Mouse (Mus musculus) adrenal gland, postnatal 14 days (tissue): ENCODE measurements around the gene Slc6a6. TPM values are rescaled to one million over a fixed set of nuclear protein-coding genes. Genes with fewer than 3 reads are reported as not detected.

Experiments
- DNase-seq: peaks from one replicate; pipeline ENCODE4 v3.0.0; 2021; ENCODE audit warnings: mixed read lengths
- total RNA-seq: library from RNA; stranded (reverse); gene quantifications from 2 replicates; pipeline ENCODE4 v1.2.3, GENCODE M21; 2021

Gene Slc6a6
- total RNA-seq, 1 experiment from 2014 or later = 259 TPM

DNA sequence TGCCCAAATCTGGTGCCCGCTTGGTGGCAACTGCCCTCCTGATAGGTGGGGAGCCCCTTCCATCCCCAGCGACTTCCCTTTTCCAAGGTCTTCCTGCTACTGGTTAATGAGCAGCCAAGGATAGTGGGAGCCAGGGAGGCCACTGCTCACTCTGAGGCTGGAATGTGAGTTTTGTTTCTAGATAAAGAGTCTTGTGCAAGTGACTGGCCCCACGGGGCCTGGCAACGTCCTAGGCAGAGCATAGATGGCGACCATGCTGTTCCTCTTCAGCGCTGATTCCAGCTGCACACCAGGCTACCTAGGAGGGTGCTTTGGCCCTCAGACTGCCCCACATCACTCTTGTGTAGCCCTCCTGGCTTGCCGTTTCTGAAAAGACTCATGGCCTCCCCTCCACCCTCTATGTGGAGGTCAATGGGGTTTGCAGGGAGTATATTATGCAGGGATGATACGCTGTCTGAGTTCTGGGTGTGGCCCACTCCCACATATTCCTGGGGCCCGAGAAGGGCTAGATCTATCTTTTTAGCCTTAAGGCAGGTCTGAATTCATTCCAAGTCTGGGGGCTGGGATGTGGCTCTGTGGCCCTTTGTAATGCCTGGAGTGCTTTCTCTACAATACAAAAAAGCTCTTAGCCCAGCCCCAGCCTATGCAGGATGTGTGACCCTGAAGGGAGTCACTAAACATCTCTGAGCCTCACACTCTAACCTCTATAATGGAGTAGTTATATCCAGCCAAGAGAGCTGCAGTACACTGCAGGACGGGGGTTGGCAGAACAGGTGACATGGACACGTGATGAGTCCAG, 17.2 kb downstream of the Slc6a6 start:
- peak; percentile 51 for DNase-seq

DNA sequence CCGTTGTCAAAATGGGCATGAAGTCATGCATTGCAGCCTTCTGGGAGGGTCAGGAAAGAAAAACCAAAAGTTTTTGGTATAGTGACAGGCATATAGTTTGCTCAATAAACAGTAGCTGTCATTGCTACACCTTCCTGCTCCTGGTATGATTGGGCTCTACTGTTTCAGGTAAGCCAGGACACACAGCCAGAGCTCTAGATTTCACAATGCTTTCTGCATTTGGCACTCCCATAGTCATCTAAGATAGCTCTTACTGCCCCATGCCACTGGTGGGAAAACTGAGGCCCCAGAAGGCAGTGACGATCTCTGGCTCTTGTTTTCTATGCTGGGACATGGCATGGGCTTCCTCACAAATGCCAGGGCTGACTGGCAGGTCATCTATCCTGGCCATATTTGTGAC, 19.6 kb downstream of the Slc6a6 start:
- no peak for DNase-seq

DNA sequence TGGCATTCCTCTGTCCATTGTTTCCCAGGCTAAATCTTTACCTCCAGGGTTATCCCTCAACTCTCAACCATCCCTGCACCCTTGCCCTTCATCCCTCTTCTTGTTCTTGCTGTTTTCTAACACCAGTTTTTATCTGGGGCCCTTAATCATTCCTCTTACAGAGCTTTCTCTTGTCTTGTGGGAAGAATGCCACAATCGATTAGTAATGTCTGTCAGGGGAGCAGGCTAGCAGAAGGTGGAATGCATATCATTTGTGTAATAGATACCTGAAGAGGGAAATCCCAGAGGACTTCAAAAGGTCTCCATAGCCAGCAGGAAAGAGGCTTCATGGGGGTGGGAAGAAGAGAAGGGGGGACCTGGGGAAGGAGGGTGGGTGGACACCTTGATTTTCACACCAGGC, 20.6 kb downstream of the Slc6a6 start:
- no peak for DNase-seq

DNA sequence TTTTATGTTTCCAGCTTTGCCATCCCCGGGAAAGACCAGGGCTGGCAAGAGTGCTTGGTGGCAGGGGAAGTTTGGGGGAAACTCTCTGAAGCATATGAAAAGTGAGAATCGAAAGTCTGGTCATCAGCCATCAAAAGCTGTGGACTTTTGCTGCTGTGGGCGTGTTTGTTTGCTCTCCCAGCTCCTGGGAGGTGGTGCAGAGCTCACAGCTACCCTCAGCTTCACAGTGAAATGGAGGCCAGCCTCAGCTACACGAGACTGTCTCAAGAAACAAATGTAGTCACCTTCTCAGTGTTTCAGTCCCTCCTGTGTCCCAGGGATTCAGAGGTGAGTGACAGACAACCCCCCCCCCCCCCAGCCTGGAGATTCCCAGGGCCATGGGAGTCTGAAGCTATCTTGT, 21.8 kb downstream of the Slc6a6 start:
- DNase-seq = no peak

DNA sequence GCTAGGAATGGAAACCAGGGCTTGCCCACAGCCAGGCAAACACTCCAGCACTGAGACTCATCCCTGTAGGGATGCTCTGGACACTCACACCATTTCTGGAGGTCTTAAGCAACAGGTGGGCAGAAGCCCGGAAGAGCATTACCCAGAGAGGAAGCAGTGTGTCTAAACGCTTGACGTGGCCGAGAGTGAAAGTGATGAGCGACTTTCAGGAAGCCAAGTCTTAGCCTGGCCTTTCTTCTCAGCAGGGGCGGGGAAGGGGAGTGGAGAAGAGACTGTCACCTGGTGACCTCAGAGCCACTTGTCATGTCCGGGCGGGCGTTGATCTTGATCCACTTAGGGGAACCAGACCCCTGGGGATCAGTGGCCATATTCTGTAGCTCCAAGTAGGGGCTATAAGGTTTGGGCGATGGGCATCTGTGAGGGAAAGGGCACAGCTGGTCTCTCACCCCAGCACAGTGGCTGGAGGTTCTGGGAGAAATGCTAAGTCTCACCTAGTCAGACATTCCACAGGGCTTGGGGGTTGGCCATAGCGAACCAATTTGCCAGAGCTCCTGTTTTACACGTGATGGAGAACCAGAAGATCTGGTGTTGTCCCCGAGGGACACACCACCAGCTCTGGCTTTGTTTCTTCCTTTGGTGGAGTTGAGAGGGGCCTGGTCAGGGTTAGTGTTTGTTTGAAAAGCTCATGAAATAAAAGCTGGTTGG, 22.4 kb downstream of the Slc6a6 start:
- no peak for DNase-seq

DNA sequence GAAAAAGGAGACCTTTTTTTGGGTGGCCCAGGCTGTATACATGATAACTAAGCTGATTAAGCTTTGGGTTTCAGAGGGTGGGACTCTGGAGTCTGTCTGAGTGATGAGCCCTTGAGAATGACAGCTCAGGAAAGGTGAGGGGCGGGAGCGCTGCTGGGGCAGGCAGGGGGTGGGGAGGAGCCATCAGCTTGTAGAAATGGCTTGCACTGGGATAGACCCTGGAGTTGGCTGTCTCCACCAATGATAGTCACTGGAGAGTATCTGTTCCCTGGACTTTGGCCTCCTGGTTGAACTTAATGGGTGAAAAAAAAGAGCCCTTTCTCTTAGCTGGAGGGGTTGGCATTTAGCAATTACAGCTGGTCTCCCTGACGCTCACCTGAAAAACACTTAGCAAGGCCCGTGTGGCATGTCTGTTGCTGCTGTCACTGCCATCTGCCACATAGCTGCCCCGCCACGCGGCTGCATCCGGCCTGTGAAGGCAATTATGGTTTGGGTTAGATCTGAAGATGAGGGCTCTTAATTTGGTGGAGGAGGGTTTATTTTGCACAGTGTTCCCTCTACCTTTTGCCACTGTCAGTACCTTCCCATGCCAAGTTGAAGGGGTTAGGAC, 23.5 kb downstream of the Slc6a6 start:
- DNase-seq = no peak

DNA sequence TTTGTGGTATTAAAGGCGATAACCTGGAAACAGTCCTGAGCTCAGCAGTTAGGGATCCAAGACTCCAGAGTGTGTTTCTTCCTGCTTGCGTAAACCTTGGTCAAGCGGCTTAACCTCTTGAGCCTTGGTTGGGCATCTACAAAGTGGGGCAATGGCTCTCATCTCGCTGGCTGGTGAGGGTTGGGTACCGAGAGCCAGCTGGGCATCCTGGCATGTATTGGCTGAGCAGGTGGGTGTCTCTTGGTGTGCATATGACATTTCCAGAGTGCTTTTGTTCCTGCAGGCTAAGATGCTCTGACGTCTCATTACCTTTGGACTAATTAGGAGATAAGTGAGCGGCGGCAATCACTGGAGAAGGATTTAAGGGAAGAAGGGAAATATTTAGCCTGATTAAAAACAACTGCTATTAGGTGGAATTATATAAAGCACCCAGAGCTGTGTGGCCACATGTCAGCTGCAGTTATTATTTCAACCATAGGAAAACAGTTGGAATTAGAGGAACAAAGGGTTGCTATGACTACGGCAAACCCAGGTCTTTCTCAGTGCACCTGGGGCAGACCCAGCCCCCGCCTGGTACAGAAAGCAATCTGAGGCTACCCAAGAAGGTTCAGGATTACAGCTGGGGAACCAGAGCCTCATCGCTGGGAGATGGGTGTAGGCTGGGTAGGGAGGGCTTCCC, 24.2 kb downstream of the Slc6a6 start:
- DNase-seq = no peak

DNA sequence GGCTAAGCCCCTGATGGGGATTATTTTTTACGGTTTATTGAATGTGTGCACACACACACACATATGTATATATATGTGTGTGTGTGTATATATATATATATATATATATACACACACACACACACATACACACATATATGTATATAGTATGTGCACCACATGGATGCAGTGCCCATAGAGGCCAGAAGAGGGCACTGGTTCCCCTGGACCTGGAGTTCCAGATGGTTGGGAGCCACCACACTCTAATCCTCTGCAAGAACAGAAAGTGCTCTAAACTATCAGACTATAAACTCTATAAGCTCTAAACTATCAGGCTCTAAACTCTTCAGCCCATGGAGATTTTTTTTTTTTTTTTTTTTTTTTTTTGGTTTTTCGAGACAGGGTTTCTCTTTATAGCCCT, 25.1 kb downstream of the Slc6a6 start:
- DNase-seq = no peak

DNA sequence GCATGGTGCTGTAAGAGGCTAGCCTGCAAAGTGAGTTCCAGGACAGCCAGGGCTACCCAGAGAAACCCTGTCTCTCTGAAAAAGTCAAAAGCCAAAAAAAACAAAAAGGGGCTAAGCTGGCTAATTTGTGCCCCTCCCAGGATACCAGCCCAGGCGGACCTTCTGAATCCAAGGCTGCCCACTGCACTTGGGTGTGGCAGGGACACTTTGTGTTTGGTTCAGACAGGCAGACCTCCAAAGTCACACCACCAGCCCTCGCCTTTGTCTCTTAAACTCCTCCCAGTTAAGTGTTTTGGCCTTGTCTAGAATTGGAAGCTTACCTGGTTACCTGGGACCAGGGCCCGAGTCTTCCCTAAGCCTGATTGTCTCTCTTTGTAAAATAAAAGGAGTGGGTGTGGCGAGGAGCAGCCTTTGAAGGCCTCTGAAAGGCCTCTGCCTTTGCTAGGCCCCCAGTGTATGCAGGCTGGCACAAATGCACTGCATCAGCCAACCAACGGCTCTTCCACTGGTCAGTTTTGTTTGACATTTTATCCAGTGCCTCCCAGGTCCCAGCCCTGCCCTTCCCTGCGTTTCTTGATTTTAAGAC, 26.6 kb downstream of the Slc6a6 start:
- no peak for DNase-seq

DNA sequence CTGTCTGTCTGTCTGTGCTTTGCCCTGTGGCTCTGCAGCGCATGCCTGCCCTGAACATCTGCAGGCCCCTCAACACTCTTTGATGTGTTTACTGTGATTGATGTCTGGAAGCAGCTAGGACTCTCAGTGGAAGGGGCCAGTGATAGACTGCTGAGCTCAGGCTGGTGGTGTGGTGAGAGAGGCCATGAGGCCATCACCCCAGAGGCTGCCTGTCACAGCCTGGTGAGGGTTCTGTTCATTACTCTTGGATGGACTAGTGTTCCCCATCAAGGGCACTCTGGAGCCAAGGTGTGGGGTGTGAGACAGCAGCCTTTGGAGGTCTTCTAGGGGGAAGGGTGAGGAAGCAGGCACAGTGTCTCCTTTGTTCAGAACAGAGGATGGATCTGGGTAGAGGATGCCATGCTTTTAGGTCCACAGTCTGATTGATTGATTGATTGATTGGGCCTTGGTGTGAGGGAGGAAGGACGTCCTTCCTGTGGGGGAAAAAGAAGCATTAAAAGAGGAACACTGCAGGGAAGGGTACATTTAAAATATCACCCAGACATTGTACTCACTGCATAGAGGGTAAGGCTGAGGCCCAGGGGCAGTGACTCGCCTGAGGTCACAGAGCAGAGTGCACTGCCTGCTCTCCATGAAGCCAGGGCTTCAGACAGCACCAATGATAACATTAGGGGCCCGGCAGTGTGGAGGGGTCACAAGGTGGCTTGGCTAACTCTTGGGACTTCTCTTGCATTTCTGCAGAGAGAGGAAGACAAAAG, 28.4 kb downstream of the Slc6a6 start:
- no peak for DNase-seq

DNA sequence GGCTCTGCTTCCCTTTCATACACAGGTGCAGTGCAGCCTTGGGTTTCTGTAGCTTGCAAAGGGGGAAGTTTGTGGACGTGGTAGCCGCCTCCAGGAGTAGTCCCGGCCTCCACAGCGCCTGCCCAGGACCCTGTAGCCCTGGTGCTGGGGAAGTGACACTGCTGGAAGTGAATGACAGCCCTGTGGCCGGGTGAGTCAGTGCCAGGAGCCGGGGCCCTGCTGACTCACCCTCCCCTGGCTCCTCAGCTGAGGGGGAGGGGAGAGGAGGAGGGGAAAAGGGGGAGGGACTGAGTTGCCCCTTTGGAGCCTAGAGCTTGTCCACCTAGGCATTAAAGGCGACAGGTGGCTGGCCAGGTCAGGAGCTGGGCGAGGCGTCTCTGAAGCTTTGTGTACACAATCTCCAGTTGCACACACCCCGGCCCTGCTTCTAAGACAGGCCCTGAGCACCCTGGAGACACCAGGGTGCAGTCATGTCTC, 29.0 kb downstream of the Slc6a6 start:
- peak; percentile 88 for DNase-seq

DNA sequence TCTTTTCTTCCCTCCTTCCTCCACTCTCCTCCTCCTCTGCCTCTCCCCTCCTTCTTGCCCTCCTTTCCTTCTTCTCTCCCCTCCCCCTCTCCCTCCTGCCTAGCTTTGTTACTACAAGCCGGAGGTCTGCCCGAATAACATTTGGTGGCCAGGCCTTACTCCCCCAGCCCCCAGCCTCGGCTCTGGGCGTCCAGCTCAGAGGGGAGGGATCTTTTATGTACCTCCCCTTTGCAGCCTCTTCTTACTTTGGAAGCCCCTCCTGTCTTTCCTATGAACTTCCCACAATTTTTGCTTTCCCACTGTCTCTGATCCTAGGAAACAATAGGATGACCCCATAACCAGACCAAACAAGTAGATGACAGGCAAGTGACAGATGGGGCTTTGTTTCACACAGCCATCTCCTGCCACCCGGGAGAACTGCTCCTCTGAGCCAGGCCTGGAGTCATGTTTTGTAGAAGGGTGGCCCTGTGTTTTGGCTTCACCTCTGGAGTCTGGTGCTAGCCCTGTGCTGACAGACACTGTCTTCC, 29.6 kb downstream of the Slc6a6 start:
- DNase-seq = no peak

DNA sequence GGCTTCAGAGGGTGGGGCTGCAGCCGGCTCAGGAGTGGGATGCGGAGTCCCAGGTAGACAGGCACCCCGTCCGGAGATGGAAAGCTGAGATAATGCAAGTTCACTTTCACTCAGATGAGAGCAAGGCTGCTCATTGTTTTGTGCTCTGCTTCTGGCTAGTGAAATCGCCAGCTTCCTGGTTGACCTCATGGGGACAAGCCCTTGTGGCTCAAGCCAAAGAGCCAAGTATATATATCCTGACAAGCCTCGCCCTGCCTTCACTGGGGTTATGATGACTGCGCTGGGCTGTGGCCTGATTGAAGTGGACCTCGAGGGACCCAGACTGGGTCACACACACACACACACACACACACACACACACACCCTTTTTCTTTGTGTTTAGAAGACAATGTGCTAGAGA, 31.2 kb downstream of the Slc6a6 start:
- DNase-seq = no peak

DNA sequence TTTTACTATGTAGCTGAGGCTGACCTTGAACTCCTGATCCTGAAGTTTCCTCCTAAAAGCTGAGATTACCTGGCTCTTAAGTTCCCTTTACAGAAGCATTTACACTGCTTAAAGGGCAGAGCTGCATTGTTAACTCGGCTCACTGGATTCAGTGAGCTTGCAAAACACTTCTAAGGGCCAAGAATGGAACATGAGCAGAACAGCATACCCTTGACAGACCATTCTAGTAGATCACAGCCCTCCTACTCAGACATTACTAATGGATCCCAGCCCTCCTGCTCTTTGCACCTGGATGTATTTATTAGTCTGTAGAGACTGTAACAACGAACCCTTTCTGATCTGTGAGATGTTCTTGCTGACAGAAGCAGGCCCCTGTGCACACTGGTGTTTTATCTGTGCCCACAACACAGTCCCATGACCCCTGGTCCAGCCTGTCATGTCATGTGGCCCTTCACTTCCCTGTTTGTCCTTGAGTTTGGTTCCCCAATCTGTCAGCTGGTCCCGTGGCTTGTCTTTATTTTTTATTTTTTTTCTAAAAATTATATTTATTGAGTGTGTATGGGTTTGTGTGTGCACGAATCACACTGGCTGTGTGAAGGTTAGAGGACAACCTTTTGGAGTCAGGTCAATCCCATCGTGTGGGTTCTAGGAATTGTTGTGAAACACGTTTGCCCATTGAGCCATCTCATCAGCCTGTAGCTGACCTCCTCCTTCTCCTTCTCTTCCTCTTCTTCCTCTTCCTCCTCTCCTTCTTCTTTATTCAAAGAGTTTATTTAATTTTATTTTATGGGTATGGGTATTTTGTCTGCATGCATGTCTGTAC, 32.3 kb downstream of the Slc6a6 start:
- DNase-seq = no peak

DNA sequence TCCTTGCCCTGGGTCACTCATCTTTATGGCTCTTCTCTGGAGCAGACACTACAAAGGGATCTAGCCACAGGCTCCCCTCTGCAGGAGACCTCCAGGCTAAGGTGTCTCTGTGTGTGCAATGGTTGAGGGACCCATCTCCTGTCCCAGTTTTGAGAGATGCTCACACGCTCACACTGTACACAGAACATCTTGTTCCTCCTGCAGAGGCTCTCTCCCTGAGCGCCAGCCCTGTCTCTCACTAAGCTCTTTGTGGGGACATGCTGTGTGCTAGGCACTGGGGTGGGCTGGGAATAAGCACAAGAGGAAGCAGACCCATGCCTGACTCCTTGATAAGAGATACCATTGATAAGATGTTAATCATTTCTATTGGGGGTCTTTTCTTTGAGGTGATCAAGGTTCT, 34.2 kb downstream of the Slc6a6 start:
- DNase-seq = no peak

DNA sequence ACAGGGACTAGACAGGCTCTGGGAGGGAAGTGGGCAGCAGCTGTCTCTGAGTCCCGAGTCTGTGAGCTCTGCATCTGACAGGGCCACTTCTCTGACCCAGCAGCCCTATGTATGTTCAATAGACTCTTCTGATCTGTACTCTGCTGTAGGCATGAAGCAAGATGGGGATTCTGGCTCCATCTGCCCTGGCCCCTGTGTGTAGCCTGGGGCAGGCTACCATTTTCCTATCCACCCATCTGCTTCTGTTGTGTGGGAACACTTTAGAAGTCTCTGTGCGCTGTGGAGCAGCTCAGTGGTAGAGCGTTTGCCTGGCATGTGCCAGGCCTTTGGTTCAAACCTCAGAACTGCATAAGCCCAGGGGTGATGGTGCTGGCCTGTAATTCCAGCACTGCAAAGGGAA, 34.8 kb downstream of the Slc6a6 start:
- no peak for DNase-seq

DNA sequence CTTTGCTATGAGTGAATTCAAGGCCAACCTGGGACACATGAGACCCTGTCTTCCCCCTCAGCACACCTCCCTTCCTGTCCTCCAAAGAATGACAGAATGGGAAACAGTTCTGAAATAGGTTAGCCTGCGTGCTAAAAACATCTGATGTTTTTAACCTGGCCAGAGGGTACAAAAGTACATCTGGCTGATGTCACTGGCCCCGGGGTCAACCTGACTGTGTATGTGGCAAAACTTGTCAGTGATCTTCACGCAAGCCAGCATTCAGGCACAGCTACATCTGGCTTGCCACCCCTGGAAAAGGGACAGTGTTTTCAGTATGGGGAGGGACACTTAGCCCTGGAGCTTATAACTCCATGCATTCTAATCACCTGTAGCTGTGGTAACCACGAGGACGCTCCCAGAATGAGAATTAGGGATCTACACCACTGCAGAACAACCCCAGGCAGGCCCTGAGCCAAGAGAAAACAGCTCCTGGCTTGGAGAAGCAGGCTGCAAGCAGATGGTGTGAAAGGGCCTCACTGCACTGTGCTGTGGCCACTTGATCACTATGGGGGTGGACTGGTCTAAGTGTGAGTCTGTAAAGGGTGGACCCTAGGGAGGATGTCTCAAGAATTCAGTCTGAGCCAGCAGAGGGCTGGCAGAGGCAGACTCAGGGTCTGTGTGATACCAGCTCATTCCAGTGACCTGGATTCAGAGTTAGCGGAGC, 35.3 kb downstream of the Slc6a6 start:
- DNase-seq = no peak

DNA sequence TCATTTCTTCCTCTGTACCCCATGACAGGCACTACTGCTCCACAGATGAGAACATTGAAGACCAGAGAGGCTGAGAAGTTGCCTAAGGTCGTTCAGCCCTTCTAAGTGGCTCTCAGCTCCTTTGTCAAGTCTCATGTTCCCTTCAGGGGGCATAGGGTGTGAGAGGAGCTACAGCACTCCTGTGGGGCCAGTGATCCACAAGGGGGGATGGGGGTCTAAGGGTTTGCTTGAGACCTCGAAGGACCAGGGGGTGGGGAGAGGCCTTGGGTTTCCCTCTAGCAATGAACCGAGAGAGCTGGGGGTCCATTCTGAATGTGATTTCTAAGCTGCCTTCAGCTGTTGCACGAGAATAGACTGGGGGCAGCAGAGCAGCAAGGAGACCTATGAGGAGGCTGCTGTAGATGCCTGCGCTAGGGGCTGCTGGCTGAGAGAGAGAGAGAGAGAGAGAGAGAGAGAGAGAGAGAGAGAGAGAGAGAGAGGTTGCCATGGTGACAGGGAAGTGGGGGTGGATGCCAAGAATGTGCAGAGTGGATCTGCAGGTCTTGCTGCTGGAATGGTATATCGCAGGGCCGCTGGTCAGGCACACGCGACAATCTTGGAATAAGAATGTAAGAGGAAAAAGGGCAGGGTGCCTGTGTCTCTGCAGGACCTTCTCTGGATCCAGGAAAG, 36.1 kb downstream of the Slc6a6 start:
- no peak for DNase-seq

DNA sequence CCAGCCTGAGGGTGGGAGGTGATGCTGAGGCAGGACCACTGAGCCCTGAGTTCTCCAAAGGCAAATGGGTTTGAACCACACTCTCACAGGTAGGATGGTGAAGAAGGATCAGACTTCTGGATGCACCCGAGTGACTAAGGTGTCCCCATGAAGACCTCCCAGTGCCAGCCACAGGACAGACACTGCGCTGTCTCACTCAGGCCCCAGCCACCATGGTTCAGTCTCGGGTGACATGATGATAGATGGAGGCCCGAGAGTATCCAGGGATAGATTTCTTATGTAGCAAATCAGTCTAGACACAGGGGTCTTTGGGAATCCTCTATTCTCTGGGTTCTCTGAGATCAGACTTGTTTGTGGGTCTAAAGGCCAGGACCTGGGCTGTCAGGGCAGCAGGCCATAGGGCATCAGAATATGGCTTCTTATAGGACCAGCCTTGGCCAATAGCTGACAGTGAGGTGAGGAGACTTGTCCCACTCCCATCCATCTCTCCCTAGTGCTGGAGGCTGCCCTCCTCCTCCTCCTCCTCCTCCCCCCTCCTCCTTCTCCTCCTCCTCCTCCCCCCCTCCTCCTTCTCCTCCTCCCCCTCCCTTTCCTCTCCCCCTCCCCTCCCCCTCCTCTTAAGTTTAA, 36.8 kb downstream of the Slc6a6 start:
- DNase-seq = no peak
